Mouse (Mus musculus): ENCODE measurements around the gene Pik3cg. TPM values are rescaled to one million over a fixed set of nuclear protein-coding genes. Genes with fewer than 3 reads are reported as not detected.

Gene Pik3cg
- polyA plus RNA-seq, 2 experiments from 2014 or later: 23.1 to 24.1 TPM

GRCm38 (mm10) chr12:32138831-32139230 is 69.6 kb downstream of the Pik3cg start:
- ATAC-seq: no peak

- no peak for ATAC-seq
Measured at GRCm38 (mm10) chr12:32138362-32138761, 70.1 kb downstream of the Pik3cg start.

GRCm38 (mm10) chr12:32137542-32137941 is 70.9 kb downstream of the Pik3cg start:
- no peak for ATAC-seq

- no peak for ATAC-seq
Measured at GRCm38 (mm10) chr12:32127599-32128507, 80.6 kb downstream of the Pik3cg start.

DNA sequence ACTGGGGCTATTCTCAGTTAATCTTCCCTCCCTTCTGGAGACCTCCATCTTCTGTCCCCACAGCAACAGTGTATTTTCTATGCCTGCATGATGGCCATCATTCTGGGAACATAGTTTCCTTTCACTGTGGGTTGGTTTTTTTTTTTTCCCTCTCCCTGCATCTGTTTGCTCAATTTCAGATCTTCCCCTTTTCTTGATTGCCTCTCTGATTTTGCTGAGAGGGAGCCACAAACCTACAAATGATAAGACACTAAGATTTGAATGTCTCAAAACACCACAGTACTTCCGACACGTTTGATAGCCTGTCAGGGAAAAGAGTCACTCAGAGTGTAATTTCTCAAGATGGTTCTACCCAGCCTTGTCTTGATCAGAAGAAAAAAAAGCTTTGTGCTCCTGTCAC is 81.3 kb downstream of the Pik3cg start:
- no peak for ATAC-seq

DNA sequence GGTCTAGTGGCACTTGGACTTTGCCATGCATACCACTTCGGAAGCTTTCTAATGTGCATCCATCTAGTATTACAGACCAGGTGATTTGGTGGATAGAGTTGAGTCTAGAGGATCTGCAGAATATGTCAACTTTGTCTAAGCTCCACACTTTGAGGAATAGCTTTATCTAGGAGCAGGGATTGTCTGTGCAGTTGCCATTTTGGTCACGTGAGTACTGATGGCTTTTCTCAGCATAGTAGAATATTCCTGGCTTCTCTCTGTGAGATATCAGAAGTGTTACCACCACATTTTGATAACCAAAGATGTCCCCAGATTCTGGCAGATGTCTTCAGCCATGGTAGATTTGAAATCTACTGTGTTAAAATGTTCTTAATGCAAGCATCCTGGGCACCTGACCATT is 84.0 kb downstream of the Pik3cg start:
- ATAC-seq: no peak

DNA sequence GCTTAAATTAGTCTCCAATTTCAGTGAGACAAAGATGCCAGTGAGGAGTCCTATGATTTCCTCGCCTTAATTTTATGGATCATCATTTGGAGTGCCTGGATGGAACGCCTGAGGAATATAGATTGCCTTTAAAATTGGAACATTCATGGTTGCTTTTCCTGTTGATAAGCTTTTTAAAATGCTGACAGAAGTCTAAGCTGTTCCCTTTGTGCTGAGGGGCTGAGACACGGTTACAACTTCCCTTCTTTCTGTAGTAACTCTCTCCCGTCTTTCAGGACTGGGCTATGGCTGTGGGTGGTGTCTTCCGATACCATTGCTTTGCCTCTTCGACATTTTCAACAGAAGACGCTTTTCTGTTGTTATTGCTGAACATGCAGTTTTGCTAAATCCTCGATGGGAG is 84.4 kb downstream of the Pik3cg start:
- ATAC-seq: no peak

- no peak for ATAC-seq
Measured at GRCm38 (mm10) chr12:32123559-32123958, 84.9 kb downstream of the Pik3cg start.

Other genes starting within 250 kb of the Pik3cg start
- gene Prkar2b, start 147.4 kb downstream of the Pik3cg start, polyA plus RNA-seq (2017; shearing (Covaris generic)): 1 to 10 TPM in 1 of 2 experiments, under 1 TPM in 1; 0.68 to 1.2 TPM
- 1 to 10 TPM in 1 of 2 experiments, under 1 TPM in 1; 0.99 to 1.5 TPM for gene Ccdc71l, start 170.0 kb upstream of the Pik3cg start, polyA plus RNA-seq (2017; shearing (Covaris generic))

Data from activated CD4-positive, CD25-positive, alpha-beta regulatory T cell, adult 4 months (primary cell).